Comparison of ENCODE assay signal across 8 mouse cellular contexts in the genomic region with DNA sequence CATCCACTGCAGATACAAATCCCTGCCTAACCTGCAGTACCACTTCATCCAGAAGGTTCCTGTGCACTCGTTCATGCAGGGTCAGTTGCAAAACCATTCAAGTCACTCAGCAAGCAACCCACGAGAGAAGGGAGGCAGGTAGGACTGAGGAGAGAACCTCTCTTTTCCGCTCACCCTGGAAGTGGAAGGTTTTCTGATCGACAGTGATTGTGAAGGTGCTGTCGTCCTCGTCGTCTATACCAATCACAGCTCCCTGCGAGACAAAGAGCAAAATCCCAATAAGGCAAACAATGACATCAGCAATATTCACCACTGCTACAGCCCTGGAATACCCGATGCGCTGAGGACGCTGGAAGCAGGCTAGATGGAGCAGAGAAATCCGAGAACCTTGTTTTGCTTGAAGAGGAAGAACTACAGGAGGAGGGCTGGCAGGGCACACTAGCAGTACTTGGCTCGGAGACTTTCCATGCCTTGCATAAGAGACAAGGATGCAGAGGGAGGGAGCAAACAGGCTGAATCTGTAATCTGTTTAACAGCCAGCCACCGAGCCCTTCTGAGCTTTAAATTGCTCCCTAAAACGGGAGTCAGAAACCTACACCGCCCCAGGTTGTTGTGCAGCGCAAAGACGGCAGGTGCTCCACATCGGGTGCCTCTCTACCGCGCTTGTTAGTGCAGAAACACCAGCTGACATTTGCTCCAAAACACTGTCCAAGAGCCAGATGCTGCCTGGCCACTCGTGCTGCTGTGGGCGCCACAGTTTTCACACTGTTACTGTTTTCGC. TPM values are rescaled to one million over a fixed set of nuclear protein-coding genes. Genes with fewer than 3 reads are reported as not detected.
DNase-seq lines count a peak whose midpoint lies in the region; ATAC-seq and TF ChIP-seq lines count a peak whose summit lies in the region.

No protein-coding gene starts in this region.

- TF ChIP-seq CTCF in intestine, postnatal 0 days (IDR thresholded peaks at IDR 0.05; ENCODE audit: low read depth), result no peak
- TF ChIP-seq CTCF in olfactory bulb, adult 2 months (IDR thresholded peaks at IDR 0.05; ENCODE audit: insufficient read depth, low read depth, low read length), result no peak

- H3K27me3 ChIP-seq in intestine, postnatal 0 days (replicated peaks; ENCODE audit: control insufficient read depth, insufficient read depth, low read length), result no peaks in the 10 kb centered on the region
- H3K27me3 ChIP-seq in limb, embryonic 15.5 days, result no peaks in the 10 kb centered on the region

- no peaks in the 10 kb centered on the region for H3K4me1 ChIP-seq in intestine, postnatal 0 days (replicated peaks; ENCODE audit: control insufficient read depth, insufficient read depth, low read length)
- 0 out of 2 replicates have a peak, but pooled peaks cover 8% of the 10 kb centered on the region for H3K4me1 ChIP-seq in limb, embryonic 15.5 days
- peaks cover 3% of the 10 kb centered on the region for H3K4me1 ChIP-seq in olfactory bulb, adult 2 months (ENCODE audit: control insufficient read depth, insufficient read depth, low read length)

- no peak for ATAC-seq in intestine, postnatal 0 days
- no peak for ATAC-seq in limb, embryonic 15.5 days (ENCODE audit: insufficient number of reproducible peaks, low FRiP score, low TSS enrichment, low read depth)
- no peak for ATAC-seq in granulocyte monocyte progenitor cell, adult 5-6 weeks (replicated peaks; ENCODE audit: poor library complexity, severe bottlenecking)

- 36% methylated on average over 24 of the region's 24 CpGs for WGBS in intestine, postnatal 0 days
- 32% methylated on average over 24 of the region's 24 CpGs for WGBS in limb, embryonic 15.5 days
- 5% methylated on average over 24 of the region's 24 CpGs for WGBS in olfactory bulb, adult 2 months

- no peak for TF ChIP-seq POLR2A in olfactory bulb, adult 2 months (IDR thresholded peaks at IDR 0.05; ENCODE audit: insufficient read depth, low read depth, low read length)

- no peak overlapping the region for H3K27ac ChIP-seq in intestine, postnatal 0 days (ENCODE audit: low read depth, low read length)
- H3K27ac ChIP-seq in limb, embryonic 15.5 days, result no peak overlapping the region
- peak overlapping the region; percentile 71 for H3K27ac ChIP-seq in olfactory bulb, adult 2 months (ENCODE audit: insufficient read depth, low read depth, low read length)

- H3K4me3 ChIP-seq in intestine, postnatal 0 days (ENCODE audit: low read depth, low read length), result no peak overlapping the region
- no peak overlapping the region for H3K4me3 ChIP-seq in limb, embryonic 15.5 days
- H3K4me3 ChIP-seq in olfactory bulb, adult 2 months (ENCODE audit: insufficient read depth, low read depth, low read length), result peak overlapping the region; percentile 48

- H3K9me3 ChIP-seq in intestine, postnatal 0 days (ENCODE audit: control insufficient read depth), result no peaks in the 10 kb centered on the region
- no peaks in the 10 kb centered on the region for H3K9me3 ChIP-seq in limb, embryonic 15.5 days

- 0 out of 2 replicates have a peak overlapping the region, but pooled peaks have one; percentile 7 for H3K9ac ChIP-seq in intestine, postnatal 0 days (ENCODE audit: low read depth, low read length)
- H3K9ac ChIP-seq in limb, embryonic 15.5 days, result no peak overlapping the region

- H3K36me3 ChIP-seq in intestine, postnatal 0 days (ENCODE audit: control insufficient read depth, insufficient read depth), result no peaks in the 10 kb centered on the region
- no peaks in the 10 kb centered on the region for H3K36me3 ChIP-seq in limb, embryonic 15.5 days

- H3K4me2 ChIP-seq in intestine, postnatal 0 days (replicated peaks; ENCODE audit: low read depth), result peak overlapping the region; percentile 47
- H3K4me2 ChIP-seq in limb, embryonic 15.5 days, result peak overlapping the region; percentile 32

- peak; percentile 56 for DNase-seq in adrenal gland, postnatal 14 days
- DNase-seq in adrenal gland, adult 8-10 months, result no peak
- DNase-seq in cerebellum, adult 9-11 months, result peak; percentile 67
- peak; percentile 54 to 60 for DNase-seq in gastrocnemius, postnatal 36 days

- intact Hi-C loops in gastrocnemius, postnatal 36 days (cut with DNase I), result loop anchor here (5.0 kb wide), 1 partner anchor 89 kb away; no protein-coding TSS in a partner anchor

RNA-seq across cellular contexts. Expression of gene Osbpl9, which starts 45.4 kb away (rescaled TPM):
- total RNA-seq in adrenal gland, postnatal 14 days (2021), result 128 and 156 TPM in 2 replicates
- total RNA-seq in adrenal gland, adult 8-10 months (2022), result 100 to 1,000 TPM; 123 to 159 (median 148) TPM
- total RNA-seq in gastrocnemius, postnatal 36 days (2021), result 100 to 1,000 TPM in 1 of 2 experiments, 10 to 100 TPM in 1; 82.9 to 101 TPM
- 32.5 and 34.4 TPM in 2 replicates for polyA plus RNA-seq in intestine, postnatal 0 days (2015; fragmentation: Nextera tagmentation; extraction: Ambion mirVana)
- polyA plus RNA-seq in limb, embryonic 15.5 days (2015; fragmentation: Nextera tagmentation; extraction: Ambion mirVana), result 62.1 and 63.8 TPM in 2 replicates
- not detected in 2 replicates for polyA plus RNA-seq in olfactory bulb, adult 2 months (2012; ENCODE audit: insufficient read depth, insufficient read length, low replicate concordance, missing spikeins)
- total RNA-seq in granulocyte monocyte progenitor cell, adult 5-6 weeks (2014; fragmentation: Nextera tagmentation), result 44.6 and 46.0 TPM in 2 replicates
- 62.0 and 64.7 TPM in 2 replicates for total RNA-seq in granulocyte monocyte progenitor cell, adult 5-6 weeks (2017)
